1 mouse cellular context compared by ENCODE assay signal in the genomic region with DNA sequence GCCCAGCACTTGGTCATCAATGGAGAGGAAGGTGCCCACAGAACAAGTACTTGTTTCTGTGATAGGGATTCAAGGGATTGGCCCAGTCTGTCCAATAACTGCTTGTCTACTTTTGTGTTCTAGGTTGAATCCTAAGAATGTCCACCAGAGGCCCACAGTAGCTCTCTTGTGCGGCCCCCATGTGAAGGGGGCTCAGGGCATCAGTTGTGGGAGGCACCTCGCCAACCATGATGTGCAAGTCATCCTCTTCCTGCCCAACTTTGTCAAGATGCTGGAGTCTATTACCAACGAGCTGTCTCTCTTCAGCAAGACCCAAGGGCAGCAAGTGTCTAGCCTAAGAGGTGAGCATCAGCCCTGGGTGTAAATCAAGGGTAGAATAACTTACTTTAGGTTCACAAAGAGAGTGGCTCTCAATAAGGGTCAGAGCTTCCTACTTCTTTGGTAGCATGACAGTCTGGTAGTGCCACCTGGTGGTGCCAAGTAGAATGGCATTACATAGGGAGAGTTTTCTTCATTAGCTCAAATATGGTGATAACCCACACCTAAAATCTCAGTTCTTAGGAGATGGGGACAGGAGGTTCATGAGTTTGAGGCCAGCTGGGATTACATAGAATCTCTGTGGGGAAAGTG.
TF ChIP-seq lines count a peak whose summit lies in the region.

No protein-coding gene starts in this region.

TF ChIP-seq in CH12.LX, 34 proteins besides CTCF, POLR2A, EP300 and RAD21:
- TF ChIP-seq GABPA (IDR thresholded peaks at IDR 0.05; ENCODE audit: insufficient replicate concordance, low read depth, low read length), result no peak
- peak; percentile 90 for TF ChIP-seq SMC3 (IDR thresholded peaks at IDR 0.05; ENCODE audit: low read depth, low read length)
- 0 out of 2 replicates have a peak, but pooled peaks have one; percentile 29 for TF ChIP-seq SIN3A (IDR thresholded peaks at IDR 0.05; ENCODE audit: low read length)
- no peak for TF ChIP-seq PAX5 (IDR thresholded peaks at IDR 0.05; ENCODE audit: low read length)
- TF ChIP-seq HCFC1 (IDR thresholded peaks at IDR 0.05; ENCODE audit: low read depth, low read length), result no peak
- 0 out of 2 replicates have a peak, but pooled peaks have one; percentile 15 for TF ChIP-seq MXI1 (IDR thresholded peaks at IDR 0.05; ENCODE audit: low read depth, low read length)
- no peak for TF ChIP-seq MYC (IDR thresholded peaks at IDR 0.05; ENCODE audit: low read depth, low read length)
- peak; percentile 59 for TF ChIP-seq ELF1 (IDR thresholded peaks at IDR 0.05; ENCODE audit: low read depth, low read length)
- no peak for TF ChIP-seq ZMIZ1 (IDR thresholded peaks at IDR 0.05; ENCODE audit: low read depth, low read length)
- no peak for TF ChIP-seq KAT2A (IDR thresholded peaks at IDR 0.05; ENCODE audit: insufficient replicate concordance, low read length)
- no peak for TF ChIP-seq NRF1 (IDR thresholded peaks at IDR 0.05; ENCODE audit: low read depth, low read length)
- TF ChIP-seq ZNF384 (IDR thresholded peaks at IDR 0.05; ENCODE audit: low read depth, low read length), result no peak
- peak; percentile 29; the same call in 1 of the 2 replicates for TF ChIP-seq ZC3H11A (IDR thresholded peaks at IDR 0.05; ENCODE audit: low read depth, low read length)
- TF ChIP-seq MAX (IDR thresholded peaks at IDR 0.05; ENCODE audit: low read length), result no peak
- TF ChIP-seq JUN (IDR thresholded peaks at IDR 0.05; ENCODE audit: insufficient read depth, low read depth, low read length), result no peak
- no peak for TF ChIP-seq TCF12 (IDR thresholded peaks at IDR 0.05; ENCODE audit: low read depth, low read length)
- TF ChIP-seq IRF4 (IDR thresholded peaks at IDR 0.05; ENCODE audit: low read depth, low read length), result no peak
